Mouse (Mus musculus): ENCODE data around the gene Klrb1f. TPM values are rescaled to one million over a fixed set of nuclear protein-coding genes. Genes with fewer than 3 reads are reported as not detected.
"Not testable (repeated sequence)": the region's sequence is repeated elsewhere in the genome, so short reads cannot be mapped to it uniquely, and the experiment has no call there.

The Klrb1f gene
- polyA plus RNA-seq, 1 experiment from 2014 or later: 0.87 TPM

GRCm38 (mm10) chr6:129065407-129065806, 19.7 kb downstream of the Klrb1f start:
- Histone ChIP-seq H3K9me3 (replicated peaks; ENCODE audit: control insufficient read depth, low read length, poor library complexity, severe bottlenecking) (no peaks in the 10 kb centered on the region), H3K4me1 (ENCODE audit: control insufficient read depth, insufficient read depth, low read length) (no peaks in the 10 kb centered on the region), H3K9ac (ENCODE audit: low read depth, low read length) (no peak overlapping the region), H3K4me2 (ENCODE audit: low read length) (no peak overlapping the region), H3K27ac (ENCODE audit: low read length) (no peak overlapping the region), H3K4me3 (ENCODE audit: low read depth, low read length) (no peak overlapping the region), H3K27me3 (ENCODE audit: control insufficient read depth, insufficient read depth, low read depth, low read length) (no peaks in the 10 kb centered on the region), H3K36me3 (ENCODE audit: control insufficient read depth, insufficient read depth, low read length) (no peaks in the 10 kb centered on the region)
- ATAC-seq: no peak
- WGBS: 80% methylated on average over 3 of the region's 3 CpGs

GRCm38 (mm10) chr6:129065857-129066256, 20.2 kb downstream of the Klrb1f start:
- Histone ChIP-seq H3K27me3 (ENCODE audit: control insufficient read depth, insufficient read depth, low read depth, low read length) (no peaks in the 10 kb centered on the region), H3K4me2 (ENCODE audit: low read length) (no peak overlapping the region), H3K4me3 (ENCODE audit: low read depth, low read length) (no peak overlapping the region), H3K36me3 (ENCODE audit: control insufficient read depth, insufficient read depth, low read length) (no peaks in the 10 kb centered on the region), H3K4me1 (ENCODE audit: control insufficient read depth, insufficient read depth, low read length) (no peaks in the 10 kb centered on the region), H3K27ac (ENCODE audit: low read length) (no peak overlapping the region), H3K9me3 (replicated peaks; ENCODE audit: control insufficient read depth, low read length, poor library complexity, severe bottlenecking) (no peaks in the 10 kb centered on the region), H3K9ac (ENCODE audit: low read depth, low read length) (no peak overlapping the region)
- no peak for ATAC-seq
- WGBS: 90% methylated on average over 3 of the region's 3 CpGs

GRCm38 (mm10) chr6:129066530-129066929, 20.8 kb downstream of the Klrb1f start:
- Histone ChIP-seq H3K9ac (ENCODE audit: low read depth, low read length) (no peak overlapping the region), H3K4me1 (ENCODE audit: control insufficient read depth, insufficient read depth, low read length) (no peaks in the 10 kb centered on the region), H3K27ac (ENCODE audit: low read length) (no peak overlapping the region), H3K27me3 (ENCODE audit: control insufficient read depth, insufficient read depth, low read depth, low read length) (no peaks in the 10 kb centered on the region), H3K36me3 (ENCODE audit: control insufficient read depth, insufficient read depth, low read length) (no peaks in the 10 kb centered on the region), H3K9me3 (replicated peaks; ENCODE audit: control insufficient read depth, low read length, poor library complexity, severe bottlenecking) (no peaks in the 10 kb centered on the region), H3K4me2 (ENCODE audit: low read length) (no peak overlapping the region), H3K4me3 (ENCODE audit: low read depth, low read length) (no peak overlapping the region)
- ATAC-seq: no peak

GRCm38 (mm10) chr6:129066986-129067385, 21.3 kb downstream of the Klrb1f start:
- no peak for ATAC-seq
- H3K4me2 ChIP-seq (ENCODE audit: low read length): no peak overlapping the region
- no peaks in the 10 kb centered on the region for H3K36me3 ChIP-seq (ENCODE audit: control insufficient read depth, insufficient read depth, low read length)
- H3K9me3 ChIP-seq (replicated peaks; ENCODE audit: control insufficient read depth, low read length, poor library complexity, severe bottlenecking): no peaks in the 10 kb centered on the region
- H3K27me3 ChIP-seq (ENCODE audit: control insufficient read depth, insufficient read depth, low read depth, low read length): no peaks in the 10 kb centered on the region
- H3K4me3 ChIP-seq (ENCODE audit: low read depth, low read length): no peak overlapping the region
- H3K9ac ChIP-seq (ENCODE audit: low read depth, low read length): no peak overlapping the region
- no peak overlapping the region for H3K27ac ChIP-seq (ENCODE audit: low read length)
- 57% methylated on average over 1 of the region's 1 CpGs for WGBS
- H3K4me1 ChIP-seq (ENCODE audit: control insufficient read depth, insufficient read depth, low read length): no peaks in the 10 kb centered on the region

- WGBS: 54% methylated on average over 6 of the region's 6 CpGs
- no peak overlapping the region for H3K4me2 ChIP-seq (ENCODE audit: low read length)
- H3K4me3 ChIP-seq (ENCODE audit: low read depth, low read length): no peak overlapping the region
- no peaks in the 10 kb centered on the region for H3K27me3 ChIP-seq (ENCODE audit: control insufficient read depth, insufficient read depth, low read depth, low read length)
- no peaks in the 10 kb centered on the region for H3K36me3 ChIP-seq (ENCODE audit: control insufficient read depth, insufficient read depth, low read length)
- no peaks in the 10 kb centered on the region for H3K4me1 ChIP-seq (ENCODE audit: control insufficient read depth, insufficient read depth, low read length)
- no peak overlapping the region for H3K9ac ChIP-seq (ENCODE audit: low read depth, low read length)
- no peak overlapping the region for H3K27ac ChIP-seq (ENCODE audit: low read length)
- no peaks in the 10 kb centered on the region for H3K9me3 ChIP-seq (replicated peaks; ENCODE audit: control insufficient read depth, low read length, poor library complexity, severe bottlenecking)
- ATAC-seq: no peak
Measured at GRCm38 (mm10) chr6:129085098-129085497, 39.4 kb downstream of the Klrb1f start.

GRCm38 (mm10) chr6:129086031-129086430, 40.3 kb downstream of the Klrb1f start:
- WGBS: 85% methylated on average over 2 of the region's 2 CpGs
- H3K4me2 ChIP-seq (ENCODE audit: low read length); H3K36me3 ChIP-seq (ENCODE audit: control insufficient read depth, insufficient read depth, low read length); H3K4me3 ChIP-seq (ENCODE audit: low read depth, low read length); H3K9ac ChIP-seq (ENCODE audit: low read depth, low read length); H3K27me3 ChIP-seq (ENCODE audit: control insufficient read depth, insufficient read depth, low read depth, low read length); H3K9me3 ChIP-seq (replicated peaks; ENCODE audit: control insufficient read depth, low read length, poor library complexity, severe bottlenecking); H3K4me1 ChIP-seq (ENCODE audit: control insufficient read depth, insufficient read depth, low read length); ATAC-seq; H3K27ac ChIP-seq (ENCODE audit: low read length): not testable (repeated sequence)

GRCm38 (mm10) chr6:129088161-129088560, 42.5 kb downstream of the Klrb1f start:
- H3K9ac ChIP-seq (ENCODE audit: low read depth, low read length): no peak overlapping the region

GRCm38 (mm10) chr6:129088596-129088995, 42.9 kb downstream of the Klrb1f start:
- not testable (repeated sequence) for H3K9ac ChIP-seq (ENCODE audit: low read depth, low read length); H3K36me3 ChIP-seq (ENCODE audit: control insufficient read depth, insufficient read depth, low read length); H3K27ac ChIP-seq (ENCODE audit: low read length); H3K4me2 ChIP-seq (ENCODE audit: low read length); H3K27me3 ChIP-seq (ENCODE audit: control insufficient read depth, insufficient read depth, low read depth, low read length); H3K4me1 ChIP-seq (ENCODE audit: control insufficient read depth, insufficient read depth, low read length); ATAC-seq; H3K4me3 ChIP-seq (ENCODE audit: low read depth, low read length); H3K9me3 ChIP-seq (replicated peaks; ENCODE audit: control insufficient read depth, low read length, poor library complexity, severe bottlenecking)
- 96% methylated on average over 8 of the region's 8 CpGs for WGBS

More at GRCm38 (mm10) chr6:129088161-129088560, 42.5 kb downstream of the Klrb1f start:
- Histone ChIP-seq H3K36me3 (ENCODE audit: control insufficient read depth, insufficient read depth, low read length) (no peaks in the 10 kb centered on the region), H3K4me3 (ENCODE audit: low read depth, low read length) (no peak overlapping the region), H3K4me2 (ENCODE audit: low read length) (no peak overlapping the region), H3K4me1 (ENCODE audit: control insufficient read depth, insufficient read depth, low read length) (no peaks in the 10 kb centered on the region), H3K27ac (ENCODE audit: low read length) (no peak overlapping the region), H3K27me3 (ENCODE audit: control insufficient read depth, insufficient read depth, low read depth, low read length) (no peaks in the 10 kb centered on the region), H3K9me3 (replicated peaks; ENCODE audit: control insufficient read depth, low read length, poor library complexity, severe bottlenecking) (no peaks in the 10 kb centered on the region)
- ATAC-seq: no peak
- 83% methylated on average over 1 of the region's 1 CpGs for WGBS

- ATAC-seq: no peak
- no peak overlapping the region for H3K4me3 ChIP-seq (ENCODE audit: low read depth, low read length)
- H3K9me3 ChIP-seq (replicated peaks; ENCODE audit: control insufficient read depth, low read length, poor library complexity, severe bottlenecking): no peaks in the 10 kb centered on the region
- H3K36me3 ChIP-seq (ENCODE audit: control insufficient read depth, insufficient read depth, low read length): no peaks in the 10 kb centered on the region
- H3K9ac ChIP-seq (ENCODE audit: low read depth, low read length): no peak overlapping the region
- H3K4me1 ChIP-seq (ENCODE audit: control insufficient read depth, insufficient read depth, low read length): no peaks in the 10 kb centered on the region
- no peak overlapping the region for H3K4me2 ChIP-seq (ENCODE audit: low read length)
- no peaks in the 10 kb centered on the region for H3K27me3 ChIP-seq (ENCODE audit: control insufficient read depth, insufficient read depth, low read depth, low read length)
- no peak overlapping the region for H3K27ac ChIP-seq (ENCODE audit: low read length)
Measured at GRCm38 (mm10) chr6:129095166-129095565, 49.5 kb downstream of the Klrb1f start.

GRCm38 (mm10) chr6:129097929-129098328, 52.2 kb downstream of the Klrb1f start:
- no peaks in the 10 kb centered on the region for H3K9me3 ChIP-seq (replicated peaks; ENCODE audit: control insufficient read depth, low read length, poor library complexity, severe bottlenecking)
- H3K27me3 ChIP-seq (ENCODE audit: control insufficient read depth, insufficient read depth, low read depth, low read length): no peaks in the 10 kb centered on the region
- H3K4me1 ChIP-seq (ENCODE audit: control insufficient read depth, insufficient read depth, low read length): no peaks in the 10 kb centered on the region
- no peak overlapping the region for H3K9ac ChIP-seq (ENCODE audit: low read depth, low read length)
- H3K4me2 ChIP-seq (ENCODE audit: low read length): no peak overlapping the region
- no peak overlapping the region for H3K4me3 ChIP-seq (ENCODE audit: low read depth, low read length)
- H3K27ac ChIP-seq (ENCODE audit: low read length): no peak overlapping the region
- ATAC-seq: no peak
- 48% methylated on average over 1 of the region's 1 CpGs for WGBS
- H3K36me3 ChIP-seq (ENCODE audit: control insufficient read depth, insufficient read depth, low read length): no peaks in the 10 kb centered on the region

Measured in midbrain, embryonic 16.5 days (tissue).